Mouse (Mus musculus) liver, embryonic 15.5 days (tissue): ENCODE data around the gene Trpm8. TPM values are rescaled to one million over a fixed set of nuclear protein-coding genes. Genes with fewer than 3 reads are reported as not detected.

ENCODE experiments used
- ATAC-seq: fragments of 200-750 bp; cut with Nextera tagmentation; 2 replicates; pipeline ENCODE4 v1.8.0; 2017; ENCODE audit warnings: moderate number of reproducible peaks, mild to moderate bottlenecking, moderate library complexity; ENCODE audit not compliant: insufficient read depth
- H3K27ac ChIP-seq: fragments of 300-500 bp; sonication (generic); replicated peaks from 2 replicates; pipeline ENCODE4 v1.5.1; 2015; ENCODE audit warnings: mild to moderate bottlenecking, inconsistent platforms
- H3K27me3 ChIP-seq: fragments of 300-500 bp; sonication (generic); 2 replicates; pipeline ENCODE4 v1.6.1; 2015; ENCODE audit warnings: mild to moderate bottlenecking, inconsistent platforms
- H3K36me3 ChIP-seq: fragments of 300-500 bp; sonication (generic); replicated peaks from 2 replicates; pipeline ENCODE4 v1.6.1; 2015; ENCODE audit warnings: moderate library complexity, mild to moderate bottlenecking, inconsistent platforms
- H3K4me1 ChIP-seq: fragments of 300-500 bp; sonication (generic); replicated peaks from 2 replicates; pipeline ENCODE4 v1.6.1; 2015; ENCODE audit warnings: inconsistent platforms
- H3K4me2 ChIP-seq: fragments of 300-500 bp; sonication (generic); 2 replicates; pipeline ENCODE4 v1.6.1; 2015; ENCODE audit warnings: moderate library complexity, mild to moderate bottlenecking, inconsistent platforms
- H3K4me3 ChIP-seq: fragments of 300-500 bp; sonication (generic); replicated peaks from 2 replicates; pipeline ENCODE4 v1.5.1; 2015; ENCODE audit warnings: mild to moderate bottlenecking, inconsistent platforms
- H3K9ac ChIP-seq: fragments of 300-500 bp; sonication (generic); 2 replicates; pipeline ENCODE4 v1.6.1; 2015; ENCODE audit warnings: moderate library complexity, mild to moderate bottlenecking, inconsistent platforms
- H3K9me3 ChIP-seq: fragments of 300-500 bp; sonication (generic); replicated peaks from 2 replicates; pipeline ENCODE4 v1.6.1; 2016; ENCODE audit warnings: inconsistent platforms
- WGBS: fragments of 180-500 bp; shearing (Covaris S2); methylation state at CpG from one replicate; pipeline ENCODE4 v1.1.7; 2015; ENCODE audit warnings: mixed read lengths; ENCODE audit not compliant: insufficient replicate concordance; 5-methylcytosine and 5-hydroxymethylcytosine counted together
- polyA plus RNA-seq: library from polyadenylated mRNA; unstranded; fragments of >200 nt; fragmentation: Nextera tagmentation; extraction: Ambion mirVana; gene quantifications from 2 replicates; pipeline ENCODE4 v1.2.1, GENCODE M21; 2015

Gene Trpm8
- polyA plus RNA-seq, 1 experiment from 2014 or later: not detected

- H3K9ac ChIP-seq: no peak overlapping the region
- H3K9me3 ChIP-seq: 0 out of 2 replicates have a peak, but pooled peaks cover 24% of the 10 kb centered on the region
- H3K4me3 ChIP-seq: no peak overlapping the region
- WGBS: 45% methylated on average over 1 of the region's 1 CpGs
- no peak overlapping the region for H3K4me2 ChIP-seq
- H3K27ac ChIP-seq: no peak overlapping the region
- H3K36me3 ChIP-seq: no peaks in the 10 kb centered on the region
- H3K27me3 ChIP-seq: no peaks in the 10 kb centered on the region
- H3K4me1 ChIP-seq: no peaks in the 10 kb centered on the region
- ATAC-seq: no peak
Observed at GRCm38 (mm10) chr1:88306543-88306942, 29.1 kb downstream of the Trpm8 start.

- H3K9ac ChIP-seq: no peak overlapping the region
- no peak overlapping the region for H3K4me3 ChIP-seq
- H3K27ac ChIP-seq: no peak overlapping the region
- H3K9me3 ChIP-seq: 0 out of 2 replicates have a peak, but pooled peaks cover 24% of the 10 kb centered on the region
- 52% methylated on average over 12 of the region's 12 CpGs for WGBS
- ATAC-seq: no peak
- no peaks in the 10 kb centered on the region for H3K36me3 ChIP-seq
- no peak overlapping the region for H3K4me2 ChIP-seq
- H3K27me3 ChIP-seq: no peaks in the 10 kb centered on the region
- H3K4me1 ChIP-seq: no peaks in the 10 kb centered on the region
Observed at GRCm38 (mm10) chr1:88307180-88307579, 29.7 kb downstream of the Trpm8 start.

- 33% methylated on average over 2 of the region's 2 CpGs for WGBS
- no peak for ATAC-seq
- no peak overlapping the region for H3K9ac ChIP-seq
- 0 out of 2 replicates have a peak, but pooled peaks cover 13% of the 10 kb centered on the region for H3K9me3 ChIP-seq
- H3K4me1 ChIP-seq: no peaks in the 10 kb centered on the region
- no peaks in the 10 kb centered on the region for H3K36me3 ChIP-seq
- H3K4me2 ChIP-seq: no peak overlapping the region
- H3K27ac ChIP-seq: no peak overlapping the region
- H3K4me3 ChIP-seq: no peak overlapping the region
- no peaks in the 10 kb centered on the region for H3K27me3 ChIP-seq
Observed at GRCm38 (mm10) chr1:88309020-88309419, 31.6 kb downstream of the Trpm8 start.

GRCm38 (mm10) chr1:88309905-88310304, 32.4 kb downstream of the Trpm8 start:
- no peak; the same call in 1 of the 2 replicates for ATAC-seq
- H3K4me2 ChIP-seq: no peak overlapping the region
- no peak overlapping the region for H3K9ac ChIP-seq
- H3K27ac ChIP-seq: no peak overlapping the region
- H3K36me3 ChIP-seq: no peaks in the 10 kb centered on the region
- no peaks in the 10 kb centered on the region for H3K4me1 ChIP-seq
- H3K27me3 ChIP-seq: no peaks in the 10 kb centered on the region
- 0 out of 2 replicates have a peak, but pooled peaks cover 8% of the 10 kb centered on the region for H3K9me3 ChIP-seq
- no peak overlapping the region for H3K4me3 ChIP-seq
- 28% methylated on average over 3 of the region's 3 CpGs for WGBS

GRCm38 (mm10) chr1:88310349-88310748, 32.9 kb downstream of the Trpm8 start:
- Histone ChIP-seq H3K9me3 (0 out of 2 replicates have a peak, but pooled peaks cover 8% of the 10 kb centered on the region), H3K4me2 (no peak overlapping the region), H3K27ac (no peak overlapping the region), H3K4me3 (no peak overlapping the region), H3K27me3 (no peaks in the 10 kb centered on the region), H3K36me3 (no peaks in the 10 kb centered on the region), H3K4me1 (no peaks in the 10 kb centered on the region), H3K9ac (no peak overlapping the region)
- WGBS: 55% methylated on average over 3 of the region's 3 CpGs
- no peak for ATAC-seq

- no peaks in the 10 kb centered on the region for H3K4me1 ChIP-seq
- H3K4me3 ChIP-seq: no peak overlapping the region
- no peak for ATAC-seq
- no peaks in the 10 kb centered on the region for H3K9me3 ChIP-seq
- H3K27ac ChIP-seq: no peak overlapping the region
- H3K4me2 ChIP-seq: no peak overlapping the region
- H3K36me3 ChIP-seq: no peaks in the 10 kb centered on the region
- 54% methylated on average over 1 of the region's 1 CpGs for WGBS
- H3K27me3 ChIP-seq: no peaks in the 10 kb centered on the region
- H3K9ac ChIP-seq: no peak overlapping the region
Observed at GRCm38 (mm10) chr1:88317279-88317678, 39.8 kb downstream of the Trpm8 start.

- Histone ChIP-seq H3K9me3 (no peaks in the 10 kb centered on the region), H3K27me3 (no peaks in the 10 kb centered on the region; the same call in 1 of the 2 replicates), H3K27ac (no peak overlapping the region), H3K4me2 (no peak overlapping the region), H3K4me1 (no peaks in the 10 kb centered on the region), H3K9ac (no peak overlapping the region), H3K36me3 (no peaks in the 10 kb centered on the region), H3K4me3 (no peak overlapping the region)
- ATAC-seq: no peak
- 56% methylated on average over 6 of the region's 6 CpGs for WGBS
Observed at GRCm38 (mm10) chr1:88318531-88319060, 41.1 kb downstream of the Trpm8 start.

GRCm38 (mm10) chr1:88320821-88321395, 43.4 kb downstream of the Trpm8 start:
- Histone ChIP-seq H3K4me3 (no peak overlapping the region), H3K27ac (no peak overlapping the region), H3K9ac (no peak overlapping the region), H3K4me1 (no peaks in the 10 kb centered on the region), H3K4me2 (no peak overlapping the region), H3K36me3 (no peaks in the 10 kb centered on the region), H3K27me3 (no peaks in the 10 kb centered on the region; the same call in 1 of the 2 replicates), H3K9me3 (no peaks in the 10 kb centered on the region)
- ATAC-seq: no peak
- WGBS: 44% methylated on average over 7 of the region's 7 CpGs

GRCm38 (mm10) chr1:88322146-88322545, 44.7 kb downstream of the Trpm8 start:
- Histone ChIP-seq H3K4me3 (no peak overlapping the region), H3K9ac (no peak overlapping the region), H3K9me3 (no peaks in the 10 kb centered on the region), H3K27me3 (no peaks in the 10 kb centered on the region; the same call in 1 of the 2 replicates), H3K27ac (no peak overlapping the region), H3K4me2 (no peak overlapping the region), H3K36me3 (no peaks in the 10 kb centered on the region), H3K4me1 (no peaks in the 10 kb centered on the region)
- ATAC-seq: no peak

GRCm38 (mm10) chr1:88323101-88323500, 45.6 kb downstream of the Trpm8 start:
- no peak for ATAC-seq
- H3K4me2 ChIP-seq: no peak overlapping the region
- no peak overlapping the region for H3K27ac ChIP-seq
- H3K27me3 ChIP-seq: no peaks in the 10 kb centered on the region; the same call in 1 of the 2 replicates
- H3K9ac ChIP-seq: no peak overlapping the region
- no peak overlapping the region for H3K4me3 ChIP-seq
- H3K4me1 ChIP-seq: no peaks in the 10 kb centered on the region
- WGBS: 45% methylated on average over 3 of the region's 3 CpGs
- no peaks in the 10 kb centered on the region for H3K36me3 ChIP-seq
- no peaks in the 10 kb centered on the region for H3K9me3 ChIP-seq

GRCm38 (mm10) chr1:88339481-88339880, 62.0 kb downstream of the Trpm8 start:
- no peak overlapping the region for H3K27ac ChIP-seq
- 54% methylated on average over 9 of the region's 9 CpGs for whole genome bisulfite sequencing
- H3K27me3 ChIP-seq: no peaks in the 10 kb centered on the region
- no peak for ATAC-seq
- H3K9ac ChIP-seq: no peak overlapping the region
- no peaks in the 10 kb centered on the region for H3K9me3 ChIP-seq
- no peaks in the 10 kb centered on the region for H3K4me1 ChIP-seq
- H3K4me2 ChIP-seq: no peak overlapping the region
- no peaks in the 10 kb centered on the region for H3K36me3 ChIP-seq
- no peak overlapping the region for H3K4me3 ChIP-seq

GRCm38 (mm10) chr1:88342615-88343014, 65.2 kb downstream of the Trpm8 start:
- no peak overlapping the region for H3K27ac ChIP-seq
- H3K4me1 ChIP-seq: no peaks in the 10 kb centered on the region
- H3K4me3 ChIP-seq: no peak overlapping the region
- no peak overlapping the region for H3K9ac ChIP-seq
- H3K27me3 ChIP-seq: no peaks in the 10 kb centered on the region
- no peaks in the 10 kb centered on the region for H3K36me3 ChIP-seq
- ATAC-seq: no peak
- H3K9me3 ChIP-seq: no peaks in the 10 kb centered on the region
- 54% methylated on average over 3 of the region's 3 CpGs for WGBS
- no peak overlapping the region for H3K4me2 ChIP-seq
